Mouse (Mus musculus): ENCODE results near the gene Gpr3. TPM values are rescaled to one million over a fixed set of nuclear protein-coding genes. Genes with fewer than 3 reads are reported as not detected.
A peak's percentile ranks its signal among the peaks of the same experiment; 100 is the strongest.

Gpr3 gene
- polyA plus RNA-seq, 1 experiment, result not detected

DNA sequence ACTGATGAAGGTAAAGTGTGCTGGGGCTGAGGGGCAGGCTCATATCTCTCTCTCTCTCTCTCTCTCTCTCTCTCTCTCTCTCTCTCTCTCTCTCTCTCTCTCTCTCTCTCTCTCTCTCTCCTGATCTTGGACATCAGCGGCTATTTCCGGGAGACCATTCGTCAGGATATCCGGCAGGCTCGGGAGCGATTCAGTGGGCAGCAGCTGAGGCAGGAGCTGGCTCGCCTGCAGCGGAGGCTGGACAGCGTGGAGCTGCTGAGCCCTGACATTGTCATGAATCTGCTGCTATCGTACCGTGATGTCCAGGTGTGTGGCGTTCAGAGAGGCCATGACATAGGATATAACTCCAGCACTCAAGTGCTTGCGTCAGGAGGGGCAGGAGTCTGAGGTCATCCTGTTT lies 31.2 kb upstream of the Gpr3 start:
- peaks cover 16% of the 10 kb centered on the region for H3K4me1 ChIP-seq (ENCODE audit: control insufficient read depth, insufficient read depth, insufficient read length, low read length)
- no peak overlapping the region for H3K4me3 ChIP-seq (ENCODE audit: low read depth, low read length)
- H3K36me3 ChIP-seq (ENCODE audit: control insufficient read depth, insufficient read depth, low read length), result no peaks in the 10 kb centered on the region
- TF ChIP-seq CTCF (IDR thresholded peaks at IDR 0.05; ENCODE audit: extremely low read depth, insufficient read length, insufficient replicate concordance, low read depth, low read length), result no peak
- TF ChIP-seq POLR2A (IDR thresholded peaks at IDR 0.05; ENCODE audit: low read depth, low read length), result no peak
- H3K27me3 ChIP-seq (ENCODE audit: control insufficient read depth, insufficient read depth, low read length), result no peaks in the 10 kb centered on the region
- 63% methylated on average over 13 of the region's 13 CpGs for whole genome bisulfite sequencing
- H3K27ac ChIP-seq (ENCODE audit: insufficient read depth, low read depth, low read length), result no peak overlapping the region

DNA sequence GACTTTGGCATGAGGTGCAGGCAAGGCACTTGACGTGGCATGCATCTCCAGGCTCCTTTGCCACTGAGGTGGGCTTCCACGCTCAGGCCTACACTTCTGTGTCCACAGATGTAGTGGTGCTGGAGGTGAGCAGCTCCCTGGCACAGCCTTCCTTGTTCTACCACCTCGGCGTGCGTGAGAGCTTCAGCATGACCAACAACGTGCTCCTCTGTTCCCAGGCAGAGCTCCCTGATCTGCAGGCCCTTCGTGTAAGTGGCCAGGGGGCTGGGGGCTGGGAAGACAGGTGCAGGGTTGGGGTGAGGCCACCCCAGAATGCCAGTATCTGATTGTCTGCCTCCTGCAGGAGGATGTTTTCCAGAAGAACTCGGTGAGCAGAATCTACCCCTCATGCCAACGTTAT lies 30.4 kb upstream of the Gpr3 start:
- WGBS, result 76% methylated on average over 9 of the region's 9 CpGs
- Histone ChIP-seq H3K4me1 (ENCODE audit: control insufficient read depth, insufficient read depth, insufficient read length, low read length) (peaks cover 14% of the 10 kb centered on the region), H3K4me3 (ENCODE audit: low read depth, low read length) (no peak overlapping the region), H3K27ac (ENCODE audit: insufficient read depth, low read depth, low read length) (peak overlapping the region; percentile 84; the same call in 1 of the 2 replicates), H3K36me3 (ENCODE audit: control insufficient read depth, insufficient read depth, low read length) (no peaks in the 10 kb centered on the region), H3K27me3 (ENCODE audit: control insufficient read depth, insufficient read depth, low read length) (no peaks in the 10 kb centered on the region)
- no peak for TF ChIP-seq POLR2A (IDR thresholded peaks at IDR 0.05; ENCODE audit: low read depth, low read length)
- no peak for TF ChIP-seq CTCF (IDR thresholded peaks at IDR 0.05; ENCODE audit: extremely low read depth, insufficient read length, insufficient replicate concordance, low read depth, low read length)

DNA sequence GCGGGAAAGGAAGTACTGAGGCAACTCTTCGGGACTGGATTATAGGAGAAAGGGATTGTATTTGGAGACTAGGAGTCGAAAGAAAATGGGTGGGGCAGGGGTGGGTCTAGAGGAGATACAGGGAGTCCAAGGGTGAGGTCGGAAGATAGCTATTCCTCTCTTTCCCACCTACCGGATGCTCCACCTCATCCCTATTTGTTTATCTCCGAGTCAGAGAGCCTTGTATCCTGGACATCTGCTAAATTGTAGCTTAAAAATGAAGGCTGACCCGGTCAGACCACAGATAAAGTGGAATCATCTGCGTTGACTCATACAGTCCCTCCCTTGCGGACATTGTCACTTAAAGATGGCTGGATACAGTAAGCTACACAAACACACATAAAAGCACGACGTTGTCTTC lies 29.6 kb upstream of the Gpr3 start:
- Histone ChIP-seq H3K27me3 (ENCODE audit: control insufficient read depth, insufficient read depth, low read length) (no peaks in the 10 kb centered on the region), H3K4me3 (ENCODE audit: low read depth, low read length) (peak overlapping the region; percentile 85), H3K27ac (ENCODE audit: insufficient read depth, low read depth, low read length) (peak overlapping the region; percentile 84), H3K36me3 (ENCODE audit: control insufficient read depth, insufficient read depth, low read length) (no peaks in the 10 kb centered on the region), H3K4me1 (ENCODE audit: control insufficient read depth, insufficient read depth, insufficient read length, low read length) (peaks cover 7% of the 10 kb centered on the region)
- WGBS, result 11% methylated on average over 11 of the region's 11 CpGs
- TF ChIP-seq POLR2A (IDR thresholded peaks at IDR 0.05; ENCODE audit: low read depth, low read length) (no peak), CTCF (IDR thresholded peaks at IDR 0.05; ENCODE audit: extremely low read depth, insufficient read length, insufficient replicate concordance, low read depth, low read length) (no peak)

DNA sequence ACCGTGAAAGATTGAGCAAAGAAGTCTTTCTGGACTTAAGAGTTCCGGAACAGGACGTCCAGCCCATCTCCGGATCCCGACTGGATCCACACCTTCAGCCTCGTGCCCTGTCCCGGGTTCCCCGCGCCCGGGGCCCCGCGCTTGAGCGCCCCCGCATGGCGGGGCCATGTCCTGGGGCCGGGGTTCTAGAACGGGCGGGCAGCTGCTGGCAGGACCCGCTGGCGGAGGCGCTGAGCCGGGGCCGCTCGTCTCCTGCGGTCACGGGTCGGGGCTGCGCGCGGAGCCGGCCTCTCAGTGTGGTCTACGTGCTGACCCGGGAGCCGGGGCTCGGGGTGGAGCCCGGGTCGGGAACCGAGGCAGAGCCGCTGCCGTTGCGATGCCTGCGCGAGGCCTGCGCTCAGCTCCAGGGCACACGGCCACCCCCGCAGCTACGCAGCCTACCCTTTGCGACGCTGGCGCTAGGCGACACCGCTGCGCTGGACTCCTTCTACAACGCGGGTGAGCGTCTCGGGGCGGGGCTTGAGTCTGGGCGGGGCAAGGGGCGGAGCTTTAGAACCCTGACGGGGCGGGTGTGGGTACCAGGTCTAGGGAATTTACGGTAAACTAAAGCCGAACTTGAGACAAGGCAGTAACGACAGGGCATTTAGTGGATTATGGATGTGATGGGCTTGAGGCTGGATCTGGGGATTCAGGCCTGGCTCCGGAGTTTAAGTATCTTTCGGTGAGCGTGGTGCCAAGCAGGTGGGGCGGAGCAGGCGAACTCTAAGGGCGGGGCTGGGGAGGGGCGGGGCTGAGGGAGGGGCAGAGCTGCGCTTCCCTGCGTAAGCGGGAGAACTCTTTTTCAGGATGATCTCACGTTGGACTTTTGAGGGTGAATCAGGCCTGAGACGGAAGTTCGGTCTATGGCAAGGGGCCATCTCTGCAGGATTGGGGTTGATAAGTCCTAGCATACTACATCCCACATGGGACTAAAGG lies 28.9 kb upstream of the Gpr3 start:
- Histone ChIP-seq H3K36me3 (ENCODE audit: control insufficient read depth, insufficient read depth, low read length) (no peaks in the 10 kb centered on the region), H3K4me3 (ENCODE audit: low read depth, low read length) (peak overlapping the region; percentile 85), H3K4me1 (ENCODE audit: control insufficient read depth, insufficient read depth, insufficient read length, low read length) (peaks cover 6% of the 10 kb centered on the region), H3K27ac (ENCODE audit: insufficient read depth, low read depth, low read length) (peak overlapping the region; percentile 87), H3K27me3 (ENCODE audit: control insufficient read depth, insufficient read depth, low read length) (no peaks in the 10 kb centered on the region)
- WGBS, result 1% methylated on average over 77 of the region's 78 CpGs
- TF ChIP-seq POLR2A (IDR thresholded peaks at IDR 0.05; ENCODE audit: low read depth, low read length) (peak; percentile 88), CTCF (IDR thresholded peaks at IDR 0.05; ENCODE audit: extremely low read depth, insufficient read length, insufficient replicate concordance, low read depth, low read length) (peak; percentile 21; the same call in 1 of the 2 replicates)

DNA sequence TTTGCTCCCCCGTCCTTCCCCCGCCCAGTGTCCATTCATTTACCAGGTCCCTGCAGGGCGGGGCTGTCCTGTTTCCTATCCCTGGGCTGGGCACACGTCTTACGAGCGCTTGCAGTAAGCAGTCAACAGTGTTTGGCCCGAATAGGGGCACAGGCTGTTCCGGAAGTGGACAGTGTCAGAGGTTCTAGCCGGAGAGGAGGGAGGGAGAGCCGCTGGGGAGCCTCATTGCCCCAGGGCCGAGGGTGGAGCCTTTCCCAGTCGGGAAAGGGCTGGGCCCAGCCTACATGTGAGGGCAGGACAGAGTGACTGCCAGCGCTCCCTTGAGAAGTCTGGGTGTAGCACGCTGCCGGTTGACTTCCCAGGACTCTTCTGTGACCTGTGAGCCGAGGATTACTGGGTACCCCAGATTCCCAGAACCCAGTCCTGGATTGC lies 28.2 kb upstream of the Gpr3 start, which contains the start of gene Map3k6:
Gene Map3k6, plus strand, starts transcription at position 329 of the 432 bp plus-strand sequence.
- WGBS, result 6% methylated on average over 16 of the region's 16 CpGs
- H3K4me1 ChIP-seq (ENCODE audit: control insufficient read depth, insufficient read depth, insufficient read length, low read length), result peaks cover 6% of the 10 kb centered on the region
- peak within 1 kb of the TSS; percentile 87 for H3K27ac ChIP-seq (ENCODE audit: insufficient read depth, low read depth, low read length)
- H3K4me3 ChIP-seq (ENCODE audit: low read depth, low read length), result peak within 1 kb of the TSS; percentile 85
- no peaks in the 10 kb centered on the region for H3K36me3 ChIP-seq (ENCODE audit: control insufficient read depth, insufficient read depth, low read length)
- no peak for TF ChIP-seq CTCF (IDR thresholded peaks at IDR 0.05; ENCODE audit: extremely low read depth, insufficient read length, insufficient replicate concordance, low read depth, low read length)
- TF ChIP-seq POLR2A (IDR thresholded peaks at IDR 0.05; ENCODE audit: low read depth, low read length), result peak; percentile 91
- H3K27me3 ChIP-seq (ENCODE audit: control insufficient read depth, insufficient read depth, low read length), result no peaks in the 10 kb centered on the region

DNA sequence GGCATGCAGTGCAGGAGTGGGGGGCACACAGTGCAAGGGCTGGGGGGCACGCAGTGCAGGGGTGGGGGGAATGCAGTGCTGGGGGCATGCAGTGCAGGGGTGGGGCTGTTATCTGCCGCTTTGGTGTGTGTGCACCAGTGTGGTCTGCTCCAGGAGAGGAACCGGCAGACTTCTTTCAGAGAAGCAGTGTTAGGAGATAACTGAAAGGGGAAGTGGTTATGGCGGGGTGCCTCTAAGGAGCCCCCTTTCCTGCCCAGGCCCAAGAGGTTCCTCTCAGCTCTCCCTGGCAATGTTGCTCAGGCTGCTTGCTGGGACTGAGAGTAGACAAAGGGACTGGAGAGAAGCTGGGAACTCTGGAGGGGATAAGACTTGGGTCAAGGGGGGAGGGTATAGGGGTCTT lies 25.6 kb upstream of the Gpr3 start:
- TF ChIP-seq POLR2A (IDR thresholded peaks at IDR 0.05; ENCODE audit: low read depth, low read length), result no peak
- TF ChIP-seq CTCF (IDR thresholded peaks at IDR 0.05; ENCODE audit: extremely low read depth, insufficient read length, insufficient replicate concordance, low read depth, low read length), result no peak
- WGBS, result 49% methylated on average over 4 of the region's 4 CpGs
- Histone ChIP-seq H3K27ac (ENCODE audit: insufficient read depth, low read depth, low read length) (no peak overlapping the region), H3K27me3 (ENCODE audit: control insufficient read depth, insufficient read depth, low read length) (no peaks in the 10 kb centered on the region), H3K36me3 (ENCODE audit: control insufficient read depth, insufficient read depth, low read length) (no peaks in the 10 kb centered on the region), H3K4me3 (ENCODE audit: low read depth, low read length) (no peak overlapping the region), H3K4me1 (ENCODE audit: control insufficient read depth, insufficient read depth, insufficient read length, low read length) (peaks cover 6% of the 10 kb centered on the region)

DNA sequence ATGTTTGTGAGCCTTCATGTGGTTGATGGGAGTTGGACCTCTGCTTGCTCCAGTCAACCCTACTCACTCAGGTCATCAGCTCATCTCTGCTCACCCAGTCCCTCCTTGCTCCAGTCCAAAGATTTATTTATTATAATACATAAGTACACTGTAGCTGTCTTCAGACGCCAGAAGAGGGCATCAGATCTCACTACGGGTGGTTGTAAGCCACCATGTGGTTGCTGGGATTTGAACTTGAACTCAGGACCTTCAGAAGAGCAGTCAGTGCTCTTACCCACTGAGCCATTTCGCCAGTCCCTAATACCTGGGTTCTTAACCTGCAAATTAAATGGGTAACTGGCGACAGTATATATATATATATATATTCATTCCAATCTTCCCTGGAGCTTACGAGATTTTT lies 23.1 kb upstream of the Gpr3 start:
- WGBS, result 70% methylated on average over 5 of the region's 5 CpGs
- Histone ChIP-seq H3K27ac (ENCODE audit: insufficient read depth, low read depth, low read length) (no peak overlapping the region), H3K27me3 (ENCODE audit: control insufficient read depth, insufficient read depth, low read length) (no peaks in the 10 kb centered on the region), H3K36me3 (ENCODE audit: control insufficient read depth, insufficient read depth, low read length) (no peaks in the 10 kb centered on the region), H3K4me3 (ENCODE audit: low read depth, low read length) (no peak overlapping the region), H3K4me1 (ENCODE audit: control insufficient read depth, insufficient read depth, insufficient read length, low read length) (peaks cover 2% of the 10 kb centered on the region; the same call in 1 of the 2 replicates)
- no peak for TF ChIP-seq POLR2A (IDR thresholded peaks at IDR 0.05; ENCODE audit: low read depth, low read length)
- no peak for TF ChIP-seq CTCF (IDR thresholded peaks at IDR 0.05; ENCODE audit: extremely low read depth, insufficient read length, insufficient replicate concordance, low read depth, low read length)

All from small intestine, adult 2 months (tissue).